Mouse (Mus musculus) embryo, embryonic 11.5 days (tissue): Measurements from ENCODE around the gene Gnb1.

Experiments
- DNase-seq: peaks from one replicate; pipeline ENCODE4 v3.0.0-alpha.2; 2012; ENCODE audit warnings: low read depth, low spot score

The Gnb1 gene

GRCm38 (mm10) chr4:155485521-155485920 is 5.6 kb upstream of the Gnb1 start:
- DNase-seq = no peak

GRCm38 (mm10) chr4:155487746-155488145 is 3.4 kb upstream of the Gnb1 start:
- DNase-seq = no peak

- DNase-seq = peak; percentile 30
These were observed 2.7 kb upstream of the Gnb1 start for GRCm38 (mm10) chr4:155488232-155489025.

- DNase-seq = no peak
These were observed 1.8 kb upstream of the Gnb1 start for GRCm38 (mm10) chr4:155489101-155489970.

GRCm38 (mm10) chr4:155490456-155490855 is 705 bp upstream of the Gnb1 start:
- DNase-seq = no peak

GRCm38 (mm10) chr4:155491529-155492130 is 469 bp downstream of the Gnb1 start:
- DNase-seq = peak; percentile 17

- peak; percentile 30 for DNase-seq
These were observed 1.0 kb downstream of the Gnb1 start for GRCm38 (mm10) chr4:155492131-155492633.

GRCm38 (mm10) chr4:155494891-155495290 is 3.7 kb downstream of the Gnb1 start:
- DNase-seq = no peak

GRCm38 (mm10) chr4:155497963-155498362 is 6.8 kb downstream of the Gnb1 start:
- DNase-seq = no peak

- no peak for DNase-seq
These were observed 10.0 kb downstream of the Gnb1 start for GRCm38 (mm10) chr4:155501126-155501525.

- no peak for DNase-seq
These were observed 13.9 kb downstream of the Gnb1 start for GRCm38 (mm10) chr4:155505067-155505466.

GRCm38 (mm10) chr4:155505671-155506295 is 14.6 kb downstream of the Gnb1 start:
- no peak for DNase-seq

- no peak for DNase-seq
These were observed 17.5 kb downstream of the Gnb1 start for GRCm38 (mm10) chr4:155508614-155509013.

- no peak for DNase-seq
These were observed 19.8 kb downstream of the Gnb1 start for GRCm38 (mm10) chr4:155510981-155511380.

- DNase-seq = no peak
These were observed 23.6 kb downstream of the Gnb1 start for GRCm38 (mm10) chr4:155514810-155515209.

GRCm38 (mm10) chr4:155517948-155518517 is 26.9 kb downstream of the Gnb1 start:
- no peak for DNase-seq

GRCm38 (mm10) chr4:155522327-155522726 is 31.2 kb downstream of the Gnb1 start:
- DNase-seq = no peak

- DNase-seq = no peak
These were observed 34.6 kb downstream of the Gnb1 start for GRCm38 (mm10) chr4:155525751-155526150.

- DNase-seq = no peak
These were observed 38.1 kb downstream of the Gnb1 start for GRCm38 (mm10) chr4:155529294-155529693.

GRCm38 (mm10) chr4:155549993-155550392 is 58.8 kb downstream of the Gnb1 start:
- DNase-seq = no peak

GRCm38 (mm10) chr4:155550446-155550845 is 59.3 kb downstream of the Gnb1 start:
- DNase-seq = no peak
